ENCODE assay signal across 15 mouse cellular contexts in the genomic region with DNA sequence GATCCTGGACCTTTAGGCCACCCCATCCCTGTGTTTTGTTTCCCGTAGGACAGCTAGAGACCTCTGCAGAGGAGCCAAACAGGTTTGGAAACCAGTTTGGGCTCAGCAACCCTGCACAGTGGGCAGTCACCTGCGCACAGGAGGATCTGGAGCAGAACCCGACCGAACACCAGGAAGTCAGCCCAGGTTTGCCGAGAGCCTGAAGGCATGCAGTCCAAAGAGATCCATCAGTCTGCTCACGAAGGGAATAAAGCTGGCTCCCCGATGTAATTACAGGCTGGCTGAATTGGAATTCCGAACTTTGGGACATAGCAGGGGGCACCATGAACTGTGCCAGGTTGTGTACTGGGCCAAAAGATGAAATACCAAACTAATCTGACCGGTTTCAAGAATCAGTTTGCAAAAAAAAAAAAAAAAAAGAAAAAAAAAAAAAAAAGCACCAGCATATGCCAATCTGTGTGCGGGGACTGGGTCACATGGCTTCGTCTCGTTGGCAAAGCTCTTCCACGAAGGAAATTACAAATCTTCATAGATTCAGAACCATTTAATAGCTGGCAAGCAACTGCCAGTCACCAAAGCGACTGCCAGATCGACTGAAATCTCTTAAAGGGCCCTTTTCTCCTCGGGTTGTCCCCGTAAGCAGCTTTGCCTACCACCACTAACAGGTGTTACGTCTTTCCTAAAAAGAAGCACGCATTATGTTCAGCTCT.
A peak's percentile ranks its signal among the peaks of the same experiment; 100 is the strongest.
DNase-seq lines count a peak whose midpoint lies in the region; ATAC-seq and TF ChIP-seq lines count a peak whose summit lies in the region.
"Had no signal": no experiment of that assay in that cellular context is flagged by ENCODE, and none has a peak within 500 bp of the region (broad histone marks: within the 10 kb centered on the region; RNA-seq: fewer than 3 reads in every experiment).

No protein-coding gene starts in this region.

- H3K9ac ChIP-seq in stomach, postnatal 0 days (ENCODE audit: low read length) = no peak overlapping the region
- H3K9ac ChIP-seq in hindbrain, embryonic 11.5 days (ENCODE audit: low read depth, low read length) = no peak overlapping the region
- no peak overlapping the region for H3K9ac ChIP-seq in midbrain, postnatal 0 days (replicated peaks; ENCODE audit: low read length, poor library complexity, severe bottlenecking)
- H3K9ac ChIP-seq: heart, embryonic 12.5 days; hindbrain, embryonic 14.5 days; limb, embryonic 15.5 days; lung, embryonic 14.5 days had no signal

- 73% methylated on average over 19 of the region's 19 CpGs for WGBS in stomach, postnatal 0 days
- 92% methylated on average over 19 of the region's 19 CpGs for WGBS in hindbrain, embryonic 11.5 days
- WGBS in midbrain, postnatal 0 days = 87% methylated on average over 19 of the region's 19 CpGs

- H3K9me3 ChIP-seq in stomach, postnatal 0 days (ENCODE audit: control insufficient read depth, low read length) = no peaks in the 10 kb centered on the region
- H3K9me3 ChIP-seq in hindbrain, embryonic 11.5 days (ENCODE audit: control insufficient read depth, low read length) = no peaks in the 10 kb centered on the region
- H3K9me3 ChIP-seq in midbrain, postnatal 0 days (ENCODE audit: low read length) = no peaks in the 10 kb centered on the region
- H3K9me3 ChIP-seq: forebrain, embryonic 10.5 days; heart, embryonic 12.5 days; limb, embryonic 15.5 days had no signal

- no peak overlapping the region for H3K4me2 ChIP-seq in stomach, postnatal 0 days (replicated peaks; ENCODE audit: low read depth)
- no peak overlapping the region for H3K4me2 ChIP-seq in hindbrain, embryonic 11.5 days (replicated peaks; ENCODE audit: low read depth, low read length)
- no peak overlapping the region for H3K4me2 ChIP-seq in midbrain, postnatal 0 days (ENCODE audit: low read depth, low read length, poor library complexity, severe bottlenecking)
- H3K4me2 ChIP-seq: heart, embryonic 12.5 days; hindbrain, embryonic 14.5 days; limb, embryonic 15.5 days; lung, embryonic 14.5 days had no signal

- no peak for TF ChIP-seq CTCF in layer of hippocampus, adult 2 months (conservative IDR thresholded peaks at IDR 0.05)
- no peak for TF ChIP-seq CTCF in stomach, postnatal 0 days (IDR thresholded peaks at IDR 0.05; ENCODE audit: low read depth)
- no peak for TF ChIP-seq CTCF in midbrain, postnatal 0 days (IDR thresholded peaks at IDR 0.05)

- no peak overlapping the region for H3K27ac ChIP-seq in layer of hippocampus, adult 2 months
- H3K27ac ChIP-seq in stomach, postnatal 0 days (replicated peaks) = peak overlapping the region; percentile 50; the same call in 1 of the 2 replicates
- no peak overlapping the region for H3K27ac ChIP-seq in hindbrain, embryonic 11.5 days (ENCODE audit: low read depth, low read length)
- H3K27ac ChIP-seq in midbrain, postnatal 0 days (ENCODE audit: low read depth, low read length) = no peak overlapping the region
- H3K27ac ChIP-seq: forebrain, embryonic 10.5 days; hindbrain, embryonic 14.5 days; limb, embryonic 15.5 days had no signal

- peak overlapping the region; percentile 13; the same call in 1 of the 2 replicates for H3K4me3 ChIP-seq in layer of hippocampus, adult 2 months
- no peak overlapping the region for H3K4me3 ChIP-seq in stomach, postnatal 0 days (ENCODE audit: low read depth, low read length)
- no peak overlapping the region for H3K4me3 ChIP-seq in hindbrain, embryonic 11.5 days (ENCODE audit: low read depth, low read length)
- no peak overlapping the region for H3K4me3 ChIP-seq in midbrain, postnatal 0 days (ENCODE audit: low read depth, low read length)
- H3K4me3 ChIP-seq: forebrain, embryonic 10.5 days; heart, embryonic 12.5 days; limb, embryonic 15.5 days had no signal

- peak in 1 of 2 experiments; percentile 51 for DNase-seq in layer of hippocampus, adult 2 months (ENCODE audit: low spot score in 2 of 2)
- no peak for DNase-seq in layer of hippocampus, postnatal 10 days (ENCODE audit: low spot score in 2 of 2)
- DNase-seq in cerebellum, adult 11 months = peak; percentile 66
- peak; percentile 78 to 82 for DNase-seq in cerebellum, postnatal 25 days
- no peak for DNase-seq in stomach, postnatal 0 days (ENCODE audit: low spot score)
- no peak for DNase-seq in hindbrain, embryonic 11.5 days (ENCODE audit: low spot score)
- no peak for DNase-seq in adipocyte (ENCODE audit: low spot score)
- DNase-seq in midbrain, postnatal 0 days (ENCODE audit: low spot score) = no peak
- DNase-seq: gastrocnemius, postnatal 14 days; lung, embryonic 14.5 days; right cerebral cortex, postnatal 4 days had no signal

- H3K27me3 ChIP-seq in stomach, postnatal 0 days (ENCODE audit: control insufficient read depth, insufficient read depth, low read length) = no peaks in the 10 kb centered on the region
- H3K27me3 ChIP-seq in hindbrain, embryonic 11.5 days (ENCODE audit: control insufficient read depth, insufficient read depth, low read length) = no peaks in the 10 kb centered on the region
- no peaks in the 10 kb centered on the region for H3K27me3 ChIP-seq in midbrain, postnatal 0 days (ENCODE audit: insufficient read depth, low read length)
- H3K27me3 ChIP-seq: heart, embryonic 12.5 days; limb, embryonic 15.5 days had no signal

- no peak; the same call in 1 of the 2 replicates for ATAC-seq in stomach, postnatal 0 days (ENCODE audit: low FRiP score, low TSS enrichment)
- no peak for ATAC-seq in hindbrain, embryonic 11.5 days (ENCODE audit: low FRiP score)
- ATAC-seq in midbrain, postnatal 0 days (ENCODE audit: low FRiP score) = no peak

- H3K36me3 ChIP-seq in stomach, postnatal 0 days (ENCODE audit: control insufficient read depth, insufficient read depth, low read length) = no peaks in the 10 kb centered on the region
- no peaks in the 10 kb centered on the region for H3K36me3 ChIP-seq in hindbrain, embryonic 11.5 days (ENCODE audit: control insufficient read depth, insufficient read depth, low read length)
- H3K36me3 ChIP-seq in midbrain, postnatal 0 days (ENCODE audit: insufficient read depth, low read length) = no peaks in the 10 kb centered on the region
- H3K36me3 ChIP-seq: forebrain, embryonic 10.5 days; heart, embryonic 12.5 days; limb, embryonic 15.5 days had no signal

- no peak for TF ChIP-seq EP300 in stomach, postnatal 0 days (optimal IDR thresholded peaks at IDR 0.05)

- peaks cover 9% of the 10 kb centered on the region for H3K4me1 ChIP-seq in stomach, postnatal 0 days (replicated peaks; ENCODE audit: control insufficient read depth, insufficient read depth)
- no peaks in the 10 kb centered on the region for H3K4me1 ChIP-seq in hindbrain, embryonic 11.5 days (replicated peaks; ENCODE audit: control insufficient read depth, insufficient read depth, low read length)
- H3K4me1 ChIP-seq in midbrain, postnatal 0 days (ENCODE audit: insufficient read depth, low read length) = no peaks in the 10 kb centered on the region

Comparison
In these comparisons a context has a peak if more than half of its experiments do, and no peak if none do; other contexts are left out.
1. DNase-seq: peak in cerebellum, adult 11 months (single experiment) and cerebellum, postnatal 25 days (2 of 2); none in layer of hippocampus, postnatal 10 days (0 of 2), stomach, postnatal 0 days (single experiment), hindbrain, embryonic 11.5 days (single experiment), adipocyte (single experiment) and midbrain, postnatal 0 days (single experiment).